In genomic region chr8:7026247-7026844, GRCm38 (mm10) we compare ENCODE assay signal across 27 mouse cellular contexts.
A peak's percentile ranks its signal among the peaks of the same experiment; 100 is the strongest.
DNase-seq lines count a peak whose midpoint lies in the region; ATAC-seq and TF ChIP-seq lines count a peak whose summit lies in the region.
"Had no signal": no experiment of that assay in that cellular context is flagged by ENCODE, and none has a peak within 500 bp of the region (broad histone marks: within the 10 kb centered on the region; RNA-seq: fewer than 3 reads in every experiment).

No protein-coding gene starts in this region.

- H3K27me3 ChIP-seq in kidney, postnatal 0 days (ENCODE audit: insufficient read depth, low read length), result no peaks in the 10 kb centered on the region
- H3K27me3 ChIP-seq in limb, embryonic 13.5 days, result peaks cover 17% of the 10 kb centered on the region
- no peaks in the 10 kb centered on the region for H3K27me3 ChIP-seq in limb, embryonic 10.5 days (ENCODE audit: low read depth, poor library complexity, severe bottlenecking)
- H3K27me3 ChIP-seq in limb, embryonic 14.5 days (ENCODE audit: control insufficient read depth, insufficient read depth, low read length), result no peaks in the 10 kb centered on the region
- H3K27me3 ChIP-seq in hindbrain, postnatal 0 days (ENCODE audit: insufficient read depth, low read length), result no peaks in the 10 kb centered on the region
- H3K27me3 ChIP-seq: embryonic facial prominence, embryonic 12.5 days; forebrain, embryonic 12.5 days; forebrain, embryonic 15.5 days; heart, embryonic 12.5 days; heart, embryonic 15.5 days; hindbrain, embryonic 13.5 days had no signal

- no peaks in the 10 kb centered on the region for H3K36me3 ChIP-seq in kidney, postnatal 0 days (ENCODE audit: insufficient read depth, low read length)
- no peaks in the 10 kb centered on the region for H3K36me3 ChIP-seq in limb, embryonic 13.5 days
- H3K36me3 ChIP-seq in limb, embryonic 10.5 days, result no peaks in the 10 kb centered on the region
- H3K36me3 ChIP-seq in limb, embryonic 14.5 days (ENCODE audit: control insufficient read depth, insufficient read depth, low read length), result no peaks in the 10 kb centered on the region
- no peaks in the 10 kb centered on the region for H3K36me3 ChIP-seq in hindbrain, postnatal 0 days (ENCODE audit: insufficient read depth, low read length)
- H3K36me3 ChIP-seq: embryonic facial prominence, embryonic 12.5 days; forebrain, embryonic 12.5 days; forebrain, embryonic 15.5 days; heart, embryonic 12.5 days; heart, embryonic 15.5 days; hindbrain, embryonic 10.5 days; hindbrain, embryonic 13.5 days had no signal

- TF ChIP-seq POLR2A in limb, embryonic 14.5 days (IDR thresholded peaks at IDR 0.05; ENCODE audit: borderline replicate concordance, extremely low read depth, insufficient read depth, insufficient read length), result no peak

- H3K27ac ChIP-seq in kidney, postnatal 0 days, result no peak overlapping the region
- no peak overlapping the region for H3K27ac ChIP-seq in limb, embryonic 13.5 days
- no peak overlapping the region for H3K27ac ChIP-seq in limb, embryonic 10.5 days
- no peak overlapping the region for H3K27ac ChIP-seq in limb, embryonic 14.5 days (replicated peaks; ENCODE audit: low read depth, low read length)
- H3K27ac ChIP-seq in hindbrain, postnatal 0 days, result no peak overlapping the region
- H3K27ac ChIP-seq: embryonic facial prominence, embryonic 12.5 days; forebrain, embryonic 12.5 days; forebrain, embryonic 15.5 days; heart, embryonic 15.5 days; hindbrain, embryonic 10.5 days; hindbrain, embryonic 13.5 days had no signal

- TF ChIP-seq CTCF in kidney, postnatal 0 days (IDR thresholded peaks at IDR 0.05; ENCODE audit: low read depth), result no peak
- TF ChIP-seq CTCF in hindbrain, postnatal 0 days (IDR thresholded peaks at IDR 0.05; ENCODE audit: low read depth), result no peak

- no peaks in the 10 kb centered on the region for H3K9me3 ChIP-seq in kidney, postnatal 0 days (replicated peaks; ENCODE audit: low read length)
- no peaks in the 10 kb centered on the region for H3K9me3 ChIP-seq in limb, embryonic 13.5 days
- H3K9me3 ChIP-seq in limb, embryonic 10.5 days (replicated peaks), result no peaks in the 10 kb centered on the region
- no peaks in the 10 kb centered on the region for H3K9me3 ChIP-seq in limb, embryonic 14.5 days (ENCODE audit: control insufficient read depth, low read length)
- no peaks in the 10 kb centered on the region for H3K9me3 ChIP-seq in hindbrain, postnatal 0 days (ENCODE audit: low read length)
- H3K9me3 ChIP-seq: embryonic facial prominence, embryonic 12.5 days; forebrain, embryonic 12.5 days; forebrain, embryonic 15.5 days; heart, embryonic 15.5 days; hindbrain, embryonic 10.5 days; hindbrain, embryonic 13.5 days had no signal

- H3K4me3 ChIP-seq in kidney, postnatal 0 days (replicated peaks; ENCODE audit: low read depth, low read length), result no peak overlapping the region
- H3K4me3 ChIP-seq in limb, embryonic 13.5 days, result no peak overlapping the region
- H3K4me3 ChIP-seq in limb, embryonic 10.5 days, result no peak overlapping the region
- no peak overlapping the region for H3K4me3 ChIP-seq in limb, embryonic 14.5 days (replicated peaks; ENCODE audit: low read length)
- no peak overlapping the region for H3K4me3 ChIP-seq in hindbrain, postnatal 0 days (ENCODE audit: low read length)
- H3K4me3 ChIP-seq: embryonic facial prominence, embryonic 12.5 days; erythroblast, embryonic 14.5 days; forebrain, embryonic 12.5 days; forebrain, embryonic 15.5 days; heart, embryonic 12.5 days; heart, embryonic 15.5 days; hindbrain, embryonic 10.5 days; hindbrain, embryonic 13.5 days had no signal

- no peaks in the 10 kb centered on the region for H3K4me1 ChIP-seq in kidney, postnatal 0 days (replicated peaks; ENCODE audit: insufficient read depth, low read length)
- H3K4me1 ChIP-seq in limb, embryonic 13.5 days, result peaks cover 9% of the 10 kb centered on the region
- no peaks in the 10 kb centered on the region for H3K4me1 ChIP-seq in limb, embryonic 10.5 days
- H3K4me1 ChIP-seq in limb, embryonic 14.5 days (ENCODE audit: control insufficient read depth, insufficient read depth, low read length), result no peaks in the 10 kb centered on the region
- no peaks in the 10 kb centered on the region for H3K4me1 ChIP-seq in hindbrain, postnatal 0 days (ENCODE audit: insufficient read depth, low read length)
- H3K4me1 ChIP-seq: embryonic facial prominence, embryonic 12.5 days; forebrain, embryonic 12.5 days; forebrain, embryonic 15.5 days; heart, embryonic 12.5 days; heart, embryonic 15.5 days; hindbrain, embryonic 10.5 days; hindbrain, embryonic 13.5 days had no signal

- peak; percentile 22 for DNase-seq in kidney, postnatal 0 days (ENCODE audit: low spot score)
- DNase-seq in kidney, adult 11 months, result no peak
- DNase-seq in limb, embryonic 10.5 days (ENCODE audit: low spot score), result no peak
- DNase-seq in 3T3-L1 (ENCODE audit: low read depth, low spot score), result peak; percentile 68
- DNase-seq in limb, embryonic 14.5 days (ENCODE audit: low spot score), result peak; percentile 89
- no peak for DNase-seq in hindbrain, postnatal 0 days (ENCODE audit: low spot score)
- DNase-seq: adrenal gland, adult 8-10 months; adrenal gland, postnatal 25 days; cerebellum, adult 18-20 months; cerebellum, adult 9-10 months; cerebellum, postnatal 14 days; gastrocnemius, postnatal 25 days; heart, adult 18-20 months; heart, postnatal 10 days; heart, postnatal 36 days had no signal

- no peak overlapping the region for H3K4me2 ChIP-seq in kidney, postnatal 0 days (ENCODE audit: low read length)
- H3K4me2 ChIP-seq in limb, embryonic 13.5 days (replicated peaks), result no peak overlapping the region
- no peak overlapping the region for H3K4me2 ChIP-seq in limb, embryonic 14.5 days (replicated peaks; ENCODE audit: low read depth, low read length, severe bottlenecking)
- no peak overlapping the region for H3K4me2 ChIP-seq in hindbrain, postnatal 0 days (ENCODE audit: low read depth, low read length)
- H3K4me2 ChIP-seq: embryonic facial prominence, embryonic 12.5 days; forebrain, embryonic 12.5 days; forebrain, embryonic 15.5 days; heart, embryonic 12.5 days; heart, embryonic 15.5 days; hindbrain, embryonic 13.5 days had no signal

- no peak overlapping the region for H3K9ac ChIP-seq in kidney, postnatal 0 days (ENCODE audit: low read depth, low read length)
- no peak overlapping the region for H3K9ac ChIP-seq in limb, embryonic 13.5 days
- H3K9ac ChIP-seq in limb, embryonic 14.5 days (ENCODE audit: low read depth, low read length, severe bottlenecking), result no peak overlapping the region
- H3K9ac ChIP-seq in hindbrain, postnatal 0 days (replicated peaks; ENCODE audit: low read length), result no peak overlapping the region
- H3K9ac ChIP-seq: embryonic facial prominence, embryonic 12.5 days; forebrain, embryonic 12.5 days; forebrain, embryonic 15.5 days; heart, embryonic 12.5 days; heart, embryonic 15.5 days; hindbrain, embryonic 13.5 days had no signal

- ATAC-seq in kidney, postnatal 0 days (replicated peaks; ENCODE audit: low FRiP score, low read depth), result no peak
- peak; percentile 64 for ATAC-seq in limb, embryonic 13.5 days (ENCODE audit: low FRiP score, low read depth)
- peak; percentile 67 for ATAC-seq in limb, embryonic 14.5 days (ENCODE audit: low FRiP score, low read depth)
- ATAC-seq in hindbrain, postnatal 0 days, result no peak
- ATAC-seq: activated CD4-positive, CD25-positive, alpha-beta regulatory T cell, adult 4 months; CD4-positive, CD25-positive, alpha-beta regulatory T cell, adult 4 months; forebrain, embryonic 15.5 days; hindbrain, embryonic 16.5 days had no signal

- WGBS in kidney, postnatal 0 days, result 69% methylated on average over 3 of the region's 3 CpGs
- WGBS in limb, embryonic 13.5 days, result 62% methylated on average over 3 of the region's 3 CpGs
- 80% methylated on average over 3 of the region's 3 CpGs for WGBS in limb, embryonic 10.5 days
- WGBS in limb, embryonic 14.5 days, result 56% methylated on average over 3 of the region's 3 CpGs
- 86% methylated on average over 3 of the region's 3 CpGs for WGBS in hindbrain, postnatal 0 days

Comparison
In these comparisons a context has a peak if more than half of its experiments do, and no peak if none do; other contexts are left out.
1. DNase-seq: peak in kidney, postnatal 0 days (single experiment), 3T3-L1 (single experiment) and limb, embryonic 14.5 days (single experiment); none in kidney, adult 11 months (single experiment), limb, embryonic 10.5 days (single experiment) and hindbrain, postnatal 0 days (single experiment).
2. ATAC-seq: peak in limb, embryonic 13.5 days (single experiment) and limb, embryonic 14.5 days (single experiment); none in kidney, postnatal 0 days (single experiment) and hindbrain, postnatal 0 days (single experiment).